Mouse (Mus musculus): ENCODE results near the gene Trnp1.

Gene Trnp1

GRCm38 (mm10) chr4:133494867-133495266 is 3.5 kb downstream of the Trnp1 start:
- DNase-seq (ENCODE audit: low read depth, low spot score) = no peak

DNA sequence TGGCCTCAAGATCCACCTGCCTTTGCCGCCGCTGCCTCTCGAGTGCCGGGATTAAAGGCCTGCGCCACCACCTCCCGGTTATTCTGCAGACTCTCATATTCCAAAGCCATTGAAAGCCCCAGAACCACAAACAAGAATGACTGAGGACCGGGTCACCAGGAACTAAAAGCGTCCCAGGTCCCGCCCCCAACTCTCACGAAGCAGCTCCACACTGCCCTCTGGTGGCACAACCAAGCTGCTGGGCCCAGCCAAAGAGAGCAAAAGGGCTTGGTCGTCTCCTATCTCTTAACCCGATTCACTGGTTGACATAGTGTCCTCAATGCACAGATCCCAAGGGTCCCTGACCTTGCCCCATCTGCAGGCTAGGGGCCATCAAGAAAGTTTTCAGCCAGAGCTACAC is 3.9 kb downstream of the Trnp1 start:
- DNase-seq (ENCODE audit: low read depth, low spot score) = peak; percentile 88

DNA sequence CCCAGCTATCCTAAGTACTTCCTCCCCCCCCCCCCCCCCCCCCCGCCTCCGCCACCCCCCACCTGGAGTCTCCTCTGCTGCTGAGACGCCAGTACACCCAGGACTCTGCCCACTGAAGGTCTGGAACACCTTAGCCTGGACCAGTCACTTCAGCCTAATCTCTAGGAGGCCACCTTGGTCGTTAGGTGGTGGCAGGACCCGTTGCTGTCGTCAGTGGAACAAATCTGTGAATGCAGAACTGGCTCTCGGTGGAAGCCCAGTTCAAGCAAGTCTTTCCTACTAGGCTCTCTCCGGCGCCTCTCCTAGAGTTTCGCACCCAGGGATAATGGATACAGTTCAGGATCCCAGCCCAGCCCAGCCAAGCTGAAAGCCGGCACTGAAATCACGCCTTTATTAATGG is 4.5 kb downstream of the Trnp1 start:
- DNase-seq (ENCODE audit: low read depth, low spot score) = no peak

DNA sequence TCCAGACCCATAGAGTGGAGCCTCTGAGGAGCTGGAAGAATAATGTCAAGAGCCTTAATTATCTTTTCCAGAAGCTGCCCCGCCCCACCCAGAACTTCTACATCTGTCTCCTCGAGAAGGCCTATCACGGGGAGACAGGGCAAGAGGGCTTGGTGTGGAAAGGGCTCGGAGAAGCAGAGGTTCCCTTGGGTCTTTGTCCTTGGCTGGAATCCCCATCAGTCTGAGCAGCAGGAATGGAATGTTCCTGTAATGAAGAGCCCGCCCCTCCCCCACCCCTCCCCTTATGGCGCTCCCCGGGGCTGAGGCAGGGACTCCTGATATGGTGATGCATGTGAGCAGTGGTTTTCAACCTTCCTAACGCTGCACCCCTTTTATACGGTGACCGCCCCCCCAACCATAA is 6.5 kb downstream of the Trnp1 start:
- DNase-seq (ENCODE audit: low read depth, low spot score) = peak; percentile 63

- DNase-seq (ENCODE audit: low read depth, low spot score) = no peak
Observed at GRCm38 (mm10) chr4:133489489-133490245, 8.7 kb downstream of the Trnp1 start.

DNA sequence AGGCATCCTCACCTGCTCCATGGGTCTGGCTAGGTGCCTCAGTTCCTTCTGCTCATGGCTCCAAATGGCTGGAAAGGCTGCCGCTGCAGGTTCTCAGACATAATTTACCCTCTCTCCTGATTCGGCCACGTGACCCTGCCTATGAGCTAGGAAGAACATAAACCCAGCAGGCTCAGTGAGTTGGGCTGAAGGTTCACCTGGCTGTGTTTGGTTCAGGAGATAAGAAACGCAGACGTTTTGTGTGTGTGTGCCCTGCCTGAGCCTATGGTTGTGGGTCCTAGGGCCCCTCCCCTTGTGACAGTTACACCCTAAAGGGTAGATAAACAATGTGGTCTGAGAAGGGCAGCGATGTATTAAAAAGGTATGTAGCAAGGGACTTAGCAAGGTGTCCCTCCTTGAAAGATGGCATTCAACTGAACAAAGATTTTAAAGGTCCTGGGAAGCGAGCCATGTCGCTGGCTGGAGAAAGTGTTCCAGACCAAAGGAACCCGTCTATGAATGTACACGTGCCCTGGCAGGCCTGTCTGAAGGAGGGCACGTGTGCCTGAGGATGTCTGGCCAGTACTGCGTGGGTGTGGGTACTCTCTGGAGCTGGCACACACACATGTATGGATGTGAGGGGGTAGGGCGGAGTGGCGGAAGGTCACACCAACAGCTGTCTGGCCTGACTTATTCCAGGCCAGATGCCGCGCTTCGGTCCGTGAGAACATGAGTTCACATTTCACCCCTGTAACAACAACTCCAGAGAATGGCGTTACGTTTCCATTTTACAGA is 9.5 kb downstream of the Trnp1 start:
- DNase-seq (ENCODE audit: low read depth, low spot score) = no peak

- DNase-seq (ENCODE audit: low read depth, low spot score) = no peak
Observed at GRCm38 (mm10) chr4:133486673-133487357, 11.5 kb downstream of the Trnp1 start.

- DNase-seq (ENCODE audit: low read depth, low spot score) = peak; percentile 68
Observed at GRCm38 (mm10) chr4:133485691-133486425, 12.5 kb downstream of the Trnp1 start.

DNA sequence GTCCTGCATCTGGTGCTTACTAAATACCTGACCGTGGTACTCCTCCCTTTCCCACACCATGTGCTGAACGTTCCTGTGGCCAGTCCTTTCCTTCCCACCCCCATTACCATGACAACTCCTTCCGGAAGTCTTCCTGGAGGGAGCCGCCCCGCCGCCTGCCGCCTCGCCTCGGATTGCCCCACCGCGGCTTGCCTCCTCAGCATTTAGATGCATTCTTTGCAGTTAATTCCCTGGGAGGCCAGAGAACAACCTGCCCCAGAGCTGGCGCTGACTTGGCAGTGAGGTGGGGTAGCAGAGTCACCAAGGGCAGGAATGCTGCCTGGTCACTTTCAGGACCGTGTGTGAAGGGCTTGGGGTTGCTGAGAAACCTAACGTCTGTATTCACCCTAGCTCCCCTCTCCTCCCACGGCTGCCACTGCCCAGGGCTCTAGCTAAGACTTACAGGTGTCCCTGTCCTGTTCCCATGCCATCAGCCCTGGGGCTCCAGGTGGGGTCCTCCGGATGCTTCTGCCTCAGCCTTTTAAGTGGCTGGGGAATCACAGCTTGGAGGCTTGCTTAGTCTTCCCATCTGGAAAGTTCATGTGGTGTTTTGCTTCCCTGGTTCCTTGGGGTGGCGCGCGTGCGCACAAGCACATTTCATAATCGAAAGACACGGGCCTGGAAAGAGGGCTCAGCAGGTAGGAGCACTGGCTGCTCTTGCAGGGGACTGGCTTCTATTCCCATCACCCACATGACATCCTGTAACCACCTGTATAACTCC is 13.9 kb downstream of the Trnp1 start:
- DNase-seq (ENCODE audit: low read depth, low spot score) = peak; percentile 91

- no peak for DNase-seq (ENCODE audit: low read depth, low spot score)
Observed at GRCm38 (mm10) chr4:133482479-133482878, 15.9 kb downstream of the Trnp1 start.

GRCm38 (mm10) chr4:133481488-133481887 is 16.9 kb downstream of the Trnp1 start:
- no peak for DNase-seq (ENCODE audit: low read depth, low spot score)

GRCm38 (mm10) chr4:133480754-133481153 is 17.6 kb downstream of the Trnp1 start:
- no peak for DNase-seq (ENCODE audit: low read depth, low spot score)

- no peak for DNase-seq (ENCODE audit: low read depth, low spot score)
Observed at GRCm38 (mm10) chr4:133480185-133480537, 18.2 kb downstream of the Trnp1 start.

DNA sequence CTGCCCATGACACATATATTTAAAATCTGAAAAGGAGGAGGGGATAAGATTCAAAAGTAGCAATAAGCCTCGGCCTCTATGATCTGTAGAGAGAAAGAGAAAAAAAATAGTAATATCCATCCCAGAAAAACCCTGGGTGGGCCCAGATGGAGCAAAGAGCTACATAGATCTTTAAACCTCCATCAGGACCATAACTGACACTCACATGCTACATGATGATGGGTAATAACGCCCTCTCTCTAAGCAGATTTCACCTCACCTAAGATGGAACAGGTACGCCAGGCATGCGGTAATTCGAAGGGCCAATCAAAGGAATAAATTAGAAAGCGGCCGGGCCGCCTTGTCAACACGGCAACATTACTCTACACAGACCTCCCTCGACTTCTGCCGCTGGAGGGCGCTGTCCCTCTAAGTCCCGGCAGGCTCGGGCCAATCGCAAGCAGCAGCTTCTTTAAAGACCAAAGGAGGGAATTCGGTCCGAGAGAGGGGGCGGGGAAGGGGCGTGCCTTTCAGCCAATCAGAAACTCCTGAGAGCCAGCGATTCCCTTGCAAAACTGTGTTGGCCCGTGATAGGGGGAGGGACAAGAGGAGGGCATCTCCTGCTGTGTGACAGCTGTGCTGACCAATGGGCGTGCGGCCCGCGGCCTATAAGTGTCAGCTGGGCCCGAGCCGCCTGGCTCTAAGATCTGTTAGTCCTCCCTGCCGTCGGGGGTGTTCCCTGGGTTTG is 18.7 kb downstream of the Trnp1 start, which contains the start of gene Tent5b:
Gene Tent5b, plus strand, starts transcription at position 675 of the 727 bp plus-strand sequence.
- DNase-seq (ENCODE audit: low read depth, low spot score) = peak; percentile 100

DNA sequence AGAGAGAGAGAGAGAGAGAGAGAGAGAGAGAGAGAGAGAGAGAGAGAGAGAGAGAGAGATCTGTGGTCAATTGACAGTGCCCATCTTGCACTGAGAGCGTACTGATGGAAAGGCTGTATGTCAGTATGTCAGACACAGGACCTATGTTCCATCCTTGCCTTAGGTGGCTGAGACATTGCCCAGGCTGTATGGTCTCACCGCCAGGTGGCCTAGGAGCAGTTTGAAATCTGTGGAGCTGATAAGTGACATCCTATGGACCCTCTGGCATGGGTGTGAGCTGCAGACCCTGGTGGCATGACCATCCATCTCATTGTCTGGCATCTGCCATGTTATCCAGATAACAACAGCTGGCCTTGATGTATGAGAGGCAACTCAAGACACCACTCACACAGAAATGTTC is 24.5 kb downstream of the Trnp1 start:
- DNase-seq (ENCODE audit: low read depth, low spot score) = peak; percentile 49

- peak; percentile 53 for DNase-seq (ENCODE audit: low read depth, low spot score)
Observed at GRCm38 (mm10) chr4:133471135-133471821, 27.1 kb downstream of the Trnp1 start.

DNA sequence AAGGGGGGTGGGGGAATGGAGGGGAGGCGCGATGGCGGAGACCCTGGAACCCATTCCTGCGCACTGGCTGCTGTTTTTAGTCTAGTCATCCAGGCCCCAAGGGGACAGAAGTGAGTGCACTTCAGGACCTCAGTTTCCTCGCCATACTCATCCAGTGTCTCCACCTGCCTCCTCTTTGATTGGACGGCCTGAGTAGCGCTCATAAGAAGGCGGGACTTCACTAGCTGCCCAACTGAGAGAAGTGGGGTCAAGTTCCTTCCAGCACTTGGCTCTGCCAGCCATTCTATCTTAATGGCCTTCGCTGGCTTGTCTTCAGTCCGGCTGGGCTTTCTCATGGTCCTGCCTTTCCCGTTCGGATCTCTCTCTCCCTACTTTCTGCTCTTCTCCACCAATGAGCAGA is 29.2 kb downstream of the Trnp1 start:
- DNase-seq (ENCODE audit: low read depth, low spot score) = peak; percentile 82

- peak; percentile 87 for DNase-seq (ENCODE audit: low read depth, low spot score)
Observed at GRCm38 (mm10) chr4:133468080-133468479, 30.3 kb downstream of the Trnp1 start.

GRCm38 (mm10) chr4:133463184-133463583 is 35.2 kb downstream of the Trnp1 start:
- no peak for DNase-seq (ENCODE audit: low read depth, low spot score)

DNA sequence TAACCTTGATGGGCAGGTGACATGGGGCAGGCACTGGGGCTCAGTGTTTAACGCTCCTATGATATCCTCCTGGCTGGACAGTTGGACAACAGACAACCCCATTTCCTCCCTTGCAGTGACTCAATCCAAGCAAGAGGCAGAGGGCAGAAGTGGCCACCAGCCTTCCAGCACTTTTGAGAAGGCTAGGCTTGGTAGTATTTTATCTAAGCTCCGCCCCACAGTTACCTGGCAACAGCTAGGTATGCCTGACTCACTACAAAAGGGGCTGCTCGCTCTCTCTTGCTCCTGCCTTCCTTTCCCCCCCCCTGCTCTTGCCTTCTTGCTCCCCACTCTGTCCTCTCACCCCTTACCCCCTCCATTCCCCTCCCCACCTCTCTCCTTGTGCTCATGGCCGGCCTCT is 37.0 kb downstream of the Trnp1 start:
- DNase-seq (ENCODE audit: low read depth, low spot score) = no peak
